Mouse (Mus musculus): ENCODE results near the gene Tppp3. TPM values are rescaled to one million over a fixed set of nuclear protein-coding genes. Genes with fewer than 3 reads are reported as not detected.

Tppp3 gene
- polyA plus RNA-seq, 2 experiments = 0.60 to 0.63 TPM

GRCm38 (mm10) chr8:105445296-105446126 lies 25.8 kb downstream of the Tppp3 start:
- Histone ChIP-seq H3K36me3 (replicated peaks; ENCODE audit: control insufficient read depth, insufficient read depth, low read depth) (no peaks in the 10 kb centered on the region), H3K4me3 (ENCODE audit: insufficient read depth in 1 of 2, low read depth in 2 of 2, low read length in 2 of 2) (no peak overlapping the region), H3K27me3 (ENCODE audit: control insufficient read depth, insufficient read depth, low read length) (no peaks in the 10 kb centered on the region; the same call in 1 of the 2 replicates), H3K27ac (no peak overlapping the region), H3K9me3 (ENCODE audit: control insufficient read depth, low read length) (no peaks in the 10 kb centered on the region), H3K4me1 (replicated peaks; ENCODE audit: control insufficient read depth in 2 of 2, insufficient read depth in 2 of 2, low read length in 1 of 2) (peaks cover 35 to 45% of the 10 kb centered on the region in 2 experiments), H3K9ac (replicated peaks) (no peak overlapping the region), H3K4me2 (ENCODE audit: low read depth) (no peak overlapping the region)
- no peak for DNase-seq (ENCODE audit: low read depth in 3 of 3, low spot score in 3 of 3)
- TF ChIP-seq CTCF (IDR thresholded peaks at IDR 0.05; ENCODE audit: low read depth) (no peak), EP300 (IDR thresholded peaks at IDR 0.05; ENCODE audit: low read depth) (no peak)
- no peak for ATAC-seq (ENCODE audit: insufficient read depth)
- WGBS (ENCODE audit: insufficient replicate concordance) = 35% methylated on average over 11 of the region's 11 CpGs

GRCm38 (mm10) chr8:105442661-105443060 lies 28.7 kb downstream of the Tppp3 start:
- no peak overlapping the region for H3K27ac ChIP-seq
- H3K36me3 ChIP-seq (replicated peaks; ENCODE audit: control insufficient read depth, insufficient read depth, low read depth) = no peaks in the 10 kb centered on the region
- ATAC-seq (ENCODE audit: insufficient read depth) (no peak), DNase-seq (ENCODE audit: low read depth in 3 of 3, low spot score in 3 of 3) (no peak)
- H3K9ac ChIP-seq (replicated peaks) = no peak overlapping the region
- WGBS (ENCODE audit: insufficient replicate concordance) = 81% methylated on average over 5 of the region's 5 CpGs
- H3K4me3 ChIP-seq (ENCODE audit: insufficient read depth in 1 of 2, low read depth in 2 of 2, low read length in 2 of 2) = no peak overlapping the region
- no peaks in the 10 kb centered on the region for H3K9me3 ChIP-seq (ENCODE audit: control insufficient read depth, low read length)
- no peak overlapping the region for H3K4me2 ChIP-seq (ENCODE audit: low read depth)
- peaks cover 17 to 25% of the 10 kb centered on the region in 2 experiments for H3K4me1 ChIP-seq (replicated peaks; ENCODE audit: control insufficient read depth in 2 of 2, insufficient read depth in 2 of 2, low read length in 1 of 2)
- TF ChIP-seq CTCF (IDR thresholded peaks at IDR 0.05; ENCODE audit: low read depth) (no peak), EP300 (IDR thresholded peaks at IDR 0.05; ENCODE audit: low read depth) (no peak)
- H3K27me3 ChIP-seq (ENCODE audit: control insufficient read depth, insufficient read depth, low read length) = no peaks in the 10 kb centered on the region; the same call in 1 of the 2 replicates

DNA sequence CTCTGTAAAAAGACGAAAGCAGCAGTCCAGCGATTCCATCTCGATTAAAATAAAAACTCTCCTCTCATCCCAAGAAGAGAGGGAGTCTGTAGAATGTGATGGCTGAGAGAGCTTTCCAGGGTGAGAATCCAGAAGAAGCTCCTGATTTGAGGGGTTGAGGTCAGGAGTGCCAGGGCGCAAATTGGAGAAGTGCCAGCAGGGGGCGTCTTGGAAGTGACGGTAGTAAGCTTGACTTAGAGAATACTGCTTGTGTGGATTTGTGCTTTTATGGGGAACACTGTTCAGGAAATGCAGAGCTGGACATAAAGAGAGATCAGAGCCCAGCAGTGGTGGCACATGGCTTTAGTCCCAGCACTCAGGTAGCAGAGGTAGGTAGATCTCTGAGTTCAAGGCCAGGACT lies 29.9 kb downstream of the Tppp3 start:
- no peaks in the 10 kb centered on the region; the same call in 1 of the 2 replicates for H3K27me3 ChIP-seq (ENCODE audit: control insufficient read depth, insufficient read depth, low read length)
- no peak overlapping the region for H3K27ac ChIP-seq
- peaks cover 8 to 18% of the 10 kb centered on the region in 2 experiments for H3K4me1 ChIP-seq (replicated peaks; ENCODE audit: control insufficient read depth in 2 of 2, insufficient read depth in 2 of 2, low read length in 1 of 2)
- H3K9me3 ChIP-seq (ENCODE audit: control insufficient read depth, low read length) = no peaks in the 10 kb centered on the region
- DNase-seq (ENCODE audit: low read depth in 3 of 3, low spot score in 3 of 3) (peak in 2 of 3 experiments; percentile 40 to 45), ATAC-seq (ENCODE audit: insufficient read depth) (no peak)
- no peak overlapping the region for H3K4me3 ChIP-seq (ENCODE audit: insufficient read depth in 1 of 2, low read depth in 2 of 2, low read length in 2 of 2)
- WGBS (ENCODE audit: insufficient replicate concordance) = 3% methylated on average over 6 of the region's 6 CpGs
- no peak overlapping the region for H3K4me2 ChIP-seq (ENCODE audit: low read depth)
- no peaks in the 10 kb centered on the region for H3K36me3 ChIP-seq (replicated peaks; ENCODE audit: control insufficient read depth, insufficient read depth, low read depth)
- H3K9ac ChIP-seq (replicated peaks) = no peak overlapping the region
- peak; percentile 84 for TF ChIP-seq CTCF (IDR thresholded peaks at IDR 0.05; ENCODE audit: low read depth)
- no peak for TF ChIP-seq EP300 (IDR thresholded peaks at IDR 0.05; ENCODE audit: low read depth)

DNA sequence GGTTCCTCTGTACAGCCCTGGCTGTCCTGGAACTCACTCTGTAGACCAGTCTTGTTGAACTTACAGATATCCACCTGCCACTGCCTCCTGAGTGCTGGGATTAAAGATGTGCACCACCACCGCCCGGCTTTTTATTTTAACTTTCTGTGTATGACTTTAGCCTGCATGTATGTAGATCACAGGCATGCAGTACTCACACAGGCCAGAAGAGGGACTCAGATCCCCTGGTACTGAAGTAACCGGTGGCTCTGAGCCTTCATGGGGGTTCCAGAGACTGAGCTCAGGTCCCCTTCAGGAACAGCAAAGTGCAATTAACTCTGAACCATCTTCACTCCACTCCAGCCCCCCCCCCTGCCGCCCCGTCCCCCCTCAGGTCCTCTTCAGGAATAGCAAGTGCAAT lies 32.5 kb downstream of the Tppp3 start:
- WGBS (ENCODE audit: insufficient replicate concordance) = 29% methylated on average over 5 of the region's 5 CpGs
- TF ChIP-seq EP300 (IDR thresholded peaks at IDR 0.05; ENCODE audit: low read depth) = no peak
- TF ChIP-seq CTCF (IDR thresholded peaks at IDR 0.05; ENCODE audit: low read depth) = peak; percentile 77

GRCm38 (mm10) chr8:105437078-105437748 lies 34.1 kb downstream of the Tppp3 start:
- Histone ChIP-seq H3K4me2 (ENCODE audit: low read depth) (no peak overlapping the region), H3K36me3 (replicated peaks; ENCODE audit: control insufficient read depth, insufficient read depth, low read depth) (no peaks in the 10 kb centered on the region), H3K27ac (no peak overlapping the region), H3K27me3 (ENCODE audit: control insufficient read depth, insufficient read depth, low read length) (no peaks in the 10 kb centered on the region; the same call in none of the 2 replicates), H3K4me1 (replicated peaks; ENCODE audit: control insufficient read depth in 2 of 2, insufficient read depth in 2 of 2, low read length in 1 of 2) (0 out of 4 replicates have a peak, but pooled peaks cover 0 to 2% of the 10 kb centered on the region in 2 experiments), H3K9me3 (ENCODE audit: control insufficient read depth, low read length) (no peaks in the 10 kb centered on the region), H3K9ac (replicated peaks) (no peak overlapping the region), H3K4me3 (ENCODE audit: insufficient read depth in 1 of 2, low read depth in 2 of 2, low read length in 2 of 2) (no peak overlapping the region)
- ATAC-seq (ENCODE audit: insufficient read depth) (no peak), DNase-seq (ENCODE audit: low read depth in 3 of 3, low spot score in 3 of 3) (no peak)
- 71% methylated on average over 5 of the region's 5 CpGs for WGBS (ENCODE audit: insufficient replicate concordance)
- no peak for TF ChIP-seq CTCF (IDR thresholded peaks at IDR 0.05; ENCODE audit: low read depth)

More for the DNA sequence above, 32.5 kb downstream of the Tppp3 start:
- no peaks in the 10 kb centered on the region for H3K36me3 ChIP-seq (replicated peaks; ENCODE audit: control insufficient read depth, insufficient read depth, low read depth)
- no peak overlapping the region for H3K4me2 ChIP-seq (ENCODE audit: low read depth)
- peaks cover 0 to 4% of the 10 kb centered on the region in 2 experiments; a peak in 2 of 4 replicates for H3K4me1 ChIP-seq (replicated peaks; ENCODE audit: control insufficient read depth in 2 of 2, insufficient read depth in 2 of 2, low read length in 1 of 2)
- no peak overlapping the region for H3K9ac ChIP-seq (replicated peaks)
- no peak overlapping the region for H3K27ac ChIP-seq
- no peak overlapping the region for H3K4me3 ChIP-seq (ENCODE audit: insufficient read depth in 1 of 2, low read depth in 2 of 2, low read length in 2 of 2)
- ATAC-seq (ENCODE audit: insufficient read depth) (no peak), DNase-seq (ENCODE audit: low read depth in 3 of 3, low spot score in 3 of 3) (peak; percentile 47 to 50 (median 49))
- H3K9me3 ChIP-seq (ENCODE audit: control insufficient read depth, low read length) = no peaks in the 10 kb centered on the region
- H3K27me3 ChIP-seq (ENCODE audit: control insufficient read depth, insufficient read depth, low read length) = no peaks in the 10 kb centered on the region; the same call in none of the 2 replicates

All from liver, embryonic 14.5 days (tissue).